Mouse (Mus musculus): ENCODE data around the gene Tmem145. TPM values are rescaled to one million over a fixed set of nuclear protein-coding genes. Genes with fewer than 3 reads are reported as not detected.

Tmem145 gene
- polyA plus RNA-seq, 1 experiment from 2014 or later: 11.9 TPM

DNA sequence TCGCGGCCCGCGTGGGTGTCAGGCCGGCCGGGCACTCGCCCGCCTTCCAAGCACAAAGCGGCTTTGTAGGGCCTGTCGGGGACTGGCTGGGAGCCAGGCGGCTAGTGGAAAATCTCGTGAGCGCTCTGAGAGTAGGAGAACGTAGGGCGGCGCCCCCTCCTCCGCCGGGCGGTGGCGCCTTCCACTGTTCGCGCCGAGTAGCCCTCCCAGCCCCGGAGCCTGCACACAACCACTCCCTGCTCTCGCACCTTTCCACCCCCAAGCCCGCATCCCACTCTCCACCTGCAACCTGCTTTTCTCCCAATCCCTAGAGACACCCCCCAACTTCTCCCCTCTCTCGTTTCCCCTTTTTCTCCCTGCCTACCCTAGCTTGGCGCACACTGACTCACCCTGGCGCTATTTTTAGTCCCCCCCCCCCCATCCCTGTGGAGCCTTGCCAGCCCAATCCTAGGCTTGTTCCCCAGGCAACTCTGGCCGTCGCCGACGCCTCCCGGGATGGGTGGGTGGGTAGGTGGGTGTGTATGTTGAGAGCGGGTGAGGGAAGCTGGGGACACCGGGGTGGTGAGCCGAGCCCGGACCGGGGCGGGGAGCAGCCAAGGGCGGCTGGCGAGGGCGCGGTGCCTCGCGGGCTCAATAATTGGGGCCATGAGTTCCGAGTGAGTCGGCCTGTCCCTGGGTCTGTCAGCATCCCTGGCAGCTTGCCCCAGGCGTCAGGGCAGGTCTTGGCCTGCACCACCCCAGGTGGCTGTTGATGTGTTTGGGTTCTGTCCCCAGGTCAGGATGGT, 26.6 kb upstream of the Tmem145 start:
- peak overlapping the region; percentile 89 for H3K9ac ChIP-seq
- no peaks in the 10 kb centered on the region for H3K9me3 ChIP-seq
- H3K27ac ChIP-seq: peak overlapping the region; percentile 100
- WGBS: 1% methylated on average over 46 of the region's 49 CpGs
- H3K4me2 ChIP-seq: peak overlapping the region; percentile 96
- peaks cover 58% of the 10 kb centered on the region for H3K4me1 ChIP-seq
- no peaks in the 10 kb centered on the region for H3K27me3 ChIP-seq
- H3K36me3 ChIP-seq (replicated peaks): no peaks in the 10 kb centered on the region
- peak overlapping the region; percentile 92 for H3K4me3 ChIP-seq (replicated peaks)
- peak; percentile 67 for ATAC-seq (ENCODE audit: low FRiP score)

DNA sequence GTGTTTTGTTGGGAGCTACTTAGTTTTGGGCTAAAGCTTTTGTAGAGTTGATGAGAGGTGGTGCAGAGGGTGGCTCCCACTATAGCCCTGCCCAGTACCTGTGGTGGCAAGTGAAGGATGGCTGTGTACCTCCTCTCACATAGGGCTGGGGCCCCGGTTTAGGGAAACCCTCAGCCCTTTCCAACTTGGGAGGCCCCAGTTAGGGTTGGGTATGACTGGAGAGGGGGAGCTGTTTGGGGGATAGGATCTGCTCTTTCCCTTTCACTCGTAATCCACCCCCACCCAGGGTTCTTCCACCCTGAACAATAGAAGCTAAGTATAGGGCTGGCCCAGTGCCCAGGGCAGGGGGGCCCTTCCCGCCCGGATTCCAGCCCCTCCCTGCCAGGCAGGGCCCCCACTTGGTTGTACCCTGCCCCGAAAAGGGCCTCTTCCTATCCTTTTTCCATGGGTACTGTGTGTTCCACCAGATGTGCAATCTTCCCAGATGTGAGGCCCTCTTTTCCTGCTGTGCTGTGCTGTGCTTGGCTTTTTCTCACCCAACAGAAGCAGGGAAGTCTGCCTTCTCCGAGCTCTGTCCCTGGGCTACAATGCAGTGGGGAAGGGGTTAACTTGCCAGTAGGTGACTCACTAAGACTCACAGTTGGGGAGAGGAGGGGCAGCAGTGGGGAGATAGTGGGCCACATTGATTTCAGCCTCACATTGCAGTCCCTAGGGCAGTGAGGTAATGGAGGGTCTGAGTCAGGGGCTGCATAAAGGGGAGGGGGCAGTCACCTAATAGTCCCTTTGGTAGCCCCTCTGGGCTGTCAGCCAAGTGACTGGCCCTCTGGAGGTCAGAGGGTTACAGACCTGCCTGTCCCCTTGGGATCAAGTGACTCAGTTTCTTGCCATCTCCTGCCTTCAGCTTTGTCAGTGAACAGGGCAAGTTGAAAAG, 25.8 kb upstream of the Tmem145 start:
- peak overlapping the region; percentile 100 for H3K27ac ChIP-seq
- H3K9ac ChIP-seq: peak overlapping the region; percentile 89
- no peaks in the 10 kb centered on the region for H3K9me3 ChIP-seq
- H3K36me3 ChIP-seq (replicated peaks): peaks cover 4% of the 10 kb centered on the region
- H3K4me3 ChIP-seq (replicated peaks): peak overlapping the region; percentile 92
- peak; percentile 9 for ATAC-seq (ENCODE audit: low FRiP score)
- 0% methylated on average over 5 of the region's 6 CpGs for WGBS
- H3K4me1 ChIP-seq: peaks cover 67% of the 10 kb centered on the region
- peak overlapping the region; percentile 96 for H3K4me2 ChIP-seq
- H3K27me3 ChIP-seq: no peaks in the 10 kb centered on the region

DNA sequence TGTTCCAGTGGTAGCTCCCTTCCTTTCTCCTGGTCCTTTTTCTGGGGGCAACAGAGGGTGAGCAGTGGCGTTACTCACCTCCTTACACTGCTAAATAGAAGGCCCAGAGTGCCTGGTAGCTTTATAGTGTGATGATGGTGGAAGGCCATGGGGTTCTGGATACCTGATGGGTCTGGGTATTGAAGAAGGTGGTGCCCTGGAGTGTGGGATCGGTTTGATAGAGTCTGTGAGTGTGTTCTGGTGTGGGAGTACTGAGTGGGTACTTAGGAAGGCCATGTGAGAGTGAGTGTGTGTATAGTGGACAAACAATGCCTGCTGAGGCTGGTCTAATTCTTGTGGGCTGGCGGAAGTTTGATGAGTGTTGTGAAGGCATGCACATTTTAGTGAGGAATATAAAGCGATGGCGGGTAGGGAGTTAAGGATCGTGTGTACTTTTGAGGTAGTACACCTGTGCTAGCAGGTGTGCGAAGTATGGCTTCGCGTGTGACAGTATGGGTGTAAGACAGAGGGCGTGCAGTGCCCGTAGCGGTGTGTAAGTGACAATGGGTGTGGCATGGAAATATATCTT, 24.7 kb upstream of the Tmem145 start:
- 18% methylated on average over 12 of the region's 12 CpGs for WGBS
- Histone ChIP-seq H3K9ac (peak overlapping the region; percentile 89), H3K27ac (peak overlapping the region; percentile 100), H3K4me2 (peak overlapping the region; percentile 96), H3K4me3 (replicated peaks) (peak overlapping the region; percentile 92), H3K4me1 (peaks cover 66% of the 10 kb centered on the region), H3K36me3 (replicated peaks) (peaks cover 16% of the 10 kb centered on the region), H3K9me3 (no peaks in the 10 kb centered on the region), H3K27me3 (no peaks in the 10 kb centered on the region)
- no peak; the same call in 1 of the 2 replicates for ATAC-seq (ENCODE audit: low FRiP score)

DNA sequence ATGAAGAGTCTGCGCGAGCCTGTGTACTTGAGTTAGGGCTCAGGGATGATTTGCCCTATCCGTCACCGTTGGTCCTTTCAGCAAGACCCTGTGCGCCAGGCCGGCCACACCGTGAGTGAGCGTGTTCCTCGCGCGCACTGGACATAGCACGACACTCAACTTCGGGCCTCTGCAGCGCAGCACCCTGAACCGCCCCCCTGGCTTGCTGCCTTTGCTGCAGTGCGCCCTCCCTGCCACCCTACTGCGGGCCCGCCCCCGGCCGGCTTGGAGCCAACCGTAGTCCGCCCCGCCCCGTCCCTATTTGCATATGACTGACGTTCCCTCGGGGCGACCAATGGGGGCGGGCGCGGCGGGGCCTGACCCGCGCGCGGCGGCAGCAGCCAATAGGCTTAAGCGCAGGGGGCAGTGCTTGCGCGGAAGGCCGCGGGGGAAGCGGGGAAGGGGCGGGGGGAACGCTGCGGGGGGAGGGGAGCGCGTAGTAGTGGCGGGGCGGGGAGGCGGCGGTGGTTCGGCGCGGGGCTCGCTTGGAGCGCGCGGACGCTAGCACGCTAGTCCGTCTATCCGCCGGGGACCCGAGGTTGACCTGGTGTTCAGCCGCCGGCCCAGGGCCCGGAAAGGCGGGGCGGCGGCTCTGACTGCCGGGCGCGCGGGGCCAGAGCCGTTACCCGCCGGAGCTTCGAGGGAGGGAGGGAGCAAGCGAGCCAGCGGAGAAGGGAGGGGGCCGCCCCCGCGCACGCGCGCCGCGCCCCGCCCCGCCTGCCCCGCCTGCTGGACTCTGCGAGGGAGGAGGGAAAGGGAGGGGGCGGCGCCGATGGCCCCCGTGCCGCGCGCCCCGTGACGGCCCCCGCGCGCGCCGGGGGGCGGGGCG, 23.9 kb upstream of the Tmem145 start:
- no peaks in the 10 kb centered on the region for H3K9me3 ChIP-seq
- H3K36me3 ChIP-seq (replicated peaks): peaks cover 23% of the 10 kb centered on the region
- no peaks in the 10 kb centered on the region for H3K27me3 ChIP-seq
- ATAC-seq (ENCODE audit: low FRiP score): peak; percentile 82
- peak overlapping the region; percentile 96 for H3K4me2 ChIP-seq
- H3K4me3 ChIP-seq (replicated peaks): peak overlapping the region; percentile 92
- H3K4me1 ChIP-seq: peaks cover 65% of the 10 kb centered on the region
- H3K9ac ChIP-seq: peak overlapping the region; percentile 89
- WGBS: under 1% methylated on average over 50 of the region's 108 CpGs
- H3K27ac ChIP-seq: peak overlapping the region; percentile 100

DNA sequence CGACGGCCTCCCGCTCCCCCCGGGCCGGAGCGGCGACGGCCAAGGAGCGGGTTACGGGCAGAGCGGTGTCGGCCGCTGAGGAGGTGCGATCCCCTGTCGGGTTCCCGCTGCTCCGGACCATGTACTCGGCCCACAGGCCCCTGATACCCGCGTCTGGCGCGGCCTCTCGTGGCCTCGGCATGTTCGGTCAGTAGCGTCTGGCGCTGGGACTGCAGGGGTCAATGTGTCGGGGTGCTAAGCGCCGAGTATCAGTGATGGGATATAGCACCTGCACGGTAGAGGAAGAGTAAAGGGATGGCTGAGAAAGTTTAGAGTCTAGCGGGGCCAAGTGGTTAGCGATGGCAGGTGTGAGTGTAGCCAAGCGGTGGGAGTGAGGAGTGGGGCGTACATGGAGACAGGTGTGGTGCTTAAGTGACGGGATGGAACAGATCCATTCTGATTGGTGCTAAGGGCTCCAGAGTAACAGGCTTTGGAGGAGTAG, 23.1 kb upstream of the Tmem145 start:
- Histone ChIP-seq H3K4me1 (peaks cover 59% of the 10 kb centered on the region), H3K9me3 (no peaks in the 10 kb centered on the region), H3K27me3 (no peaks in the 10 kb centered on the region), H3K9ac (peak overlapping the region; percentile 89), H3K27ac (peak overlapping the region; percentile 100), H3K36me3 (replicated peaks) (peaks cover 31% of the 10 kb centered on the region), H3K4me2 (peak overlapping the region; percentile 96), H3K4me3 (replicated peaks) (peak overlapping the region; percentile 92)
- ATAC-seq (ENCODE audit: low FRiP score): no peak
- under 1% methylated on average over 32 of the region's 36 CpGs for WGBS

DNA sequence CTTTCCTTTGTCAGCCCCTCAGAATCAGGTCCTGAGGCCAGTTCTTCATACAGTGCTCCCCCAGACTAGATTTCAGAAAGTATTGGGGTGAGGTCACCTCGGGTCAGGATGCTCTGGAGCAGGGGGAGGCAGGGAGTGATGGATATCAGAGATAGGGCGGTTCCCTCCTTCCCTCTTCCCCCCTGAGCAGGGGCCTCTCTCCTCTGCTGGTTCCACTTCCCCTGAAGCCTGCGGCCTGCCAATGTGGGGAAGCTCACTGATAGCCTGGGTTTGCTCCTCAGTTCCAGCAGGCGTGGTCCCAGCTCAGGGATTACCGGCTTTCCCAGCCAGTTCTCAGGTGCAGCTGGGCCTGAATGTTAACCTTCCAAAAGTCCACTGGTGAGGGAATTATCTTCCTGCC, 22.3 kb upstream of the Tmem145 start:
- H3K27me3 ChIP-seq: no peaks in the 10 kb centered on the region
- H3K4me3 ChIP-seq (replicated peaks): peak overlapping the region; percentile 92
- H3K9me3 ChIP-seq: no peaks in the 10 kb centered on the region
- WGBS: 23% methylated on average over 5 of the region's 5 CpGs
- H3K27ac ChIP-seq: peak overlapping the region; percentile 100
- H3K36me3 ChIP-seq (replicated peaks): peaks cover 40% of the 10 kb centered on the region
- ATAC-seq (ENCODE audit: low FRiP score): no peak
- peaks cover 56% of the 10 kb centered on the region for H3K4me1 ChIP-seq
- peak overlapping the region; percentile 89 for H3K9ac ChIP-seq
- H3K4me2 ChIP-seq: peak overlapping the region; percentile 96

DNA sequence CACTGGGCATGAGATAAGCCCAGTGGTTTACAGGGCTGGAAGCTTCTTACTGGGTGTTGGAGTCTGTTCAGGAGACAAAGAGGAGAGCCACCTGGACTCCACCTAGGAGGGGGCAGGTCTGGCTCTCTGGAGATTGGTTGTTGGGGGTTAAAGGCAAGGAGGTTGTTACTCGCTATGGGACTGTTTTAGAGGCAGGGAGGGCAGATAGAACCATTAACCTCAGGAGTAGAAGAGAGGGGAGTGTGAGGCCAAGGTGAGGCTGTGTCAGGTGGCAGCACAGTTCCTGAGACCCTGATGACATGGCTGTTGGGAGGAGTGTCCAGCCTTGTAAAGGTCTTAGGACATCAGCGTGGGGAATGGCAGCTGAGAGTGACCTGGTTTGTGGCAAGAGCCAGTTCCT, 21.7 kb upstream of the Tmem145 start:
- 75% methylated on average over 2 of the region's 2 CpGs for WGBS
- Histone ChIP-seq H3K27ac (peak overlapping the region; percentile 100; the same call in 1 of the 2 replicates), H3K9ac (peak overlapping the region; percentile 89), H3K4me1 (peaks cover 56% of the 10 kb centered on the region), H3K4me3 (replicated peaks) (peak overlapping the region; percentile 92), H3K36me3 (replicated peaks) (peaks cover 45% of the 10 kb centered on the region), H3K9me3 (no peaks in the 10 kb centered on the region), H3K4me2 (peak overlapping the region; percentile 96), H3K27me3 (no peaks in the 10 kb centered on the region)
- ATAC-seq (ENCODE audit: low FRiP score): no peak

DNA sequence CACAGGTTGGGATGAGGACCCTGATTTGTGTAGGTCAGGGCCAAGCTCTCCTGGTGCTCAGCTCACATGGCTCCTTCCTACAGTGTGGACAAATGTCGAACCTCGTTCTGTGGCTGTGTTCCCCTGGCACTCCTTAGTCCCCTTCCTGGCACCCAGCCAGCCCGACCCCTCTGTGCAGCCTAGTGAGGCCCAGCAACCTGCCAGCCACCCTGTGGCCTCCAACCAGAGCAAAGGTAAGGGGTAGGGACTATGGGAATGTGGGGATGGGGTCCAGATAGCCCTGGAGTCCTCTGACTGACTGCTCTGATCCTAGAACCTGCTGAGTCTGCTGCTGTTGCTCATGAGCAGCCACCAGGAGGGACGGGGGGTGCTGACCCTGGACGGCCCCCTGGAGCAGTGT, 21.1 kb upstream of the Tmem145 start:
- H3K4me3 ChIP-seq (replicated peaks): peak overlapping the region; percentile 92
- no peak overlapping the region for H3K27ac ChIP-seq
- peak overlapping the region; percentile 96 for H3K4me2 ChIP-seq
- no peaks in the 10 kb centered on the region for H3K27me3 ChIP-seq
- H3K9ac ChIP-seq: peak overlapping the region; percentile 89; the same call in 1 of the 2 replicates
- H3K9me3 ChIP-seq: 0 out of 2 replicates have a peak, but pooled peaks cover 3% of the 10 kb centered on the region
- H3K4me1 ChIP-seq: peaks cover 51% of the 10 kb centered on the region
- 71% methylated on average over 5 of the region's 5 CpGs for WGBS
- peaks cover 51% of the 10 kb centered on the region for H3K36me3 ChIP-seq (replicated peaks)
- ATAC-seq (ENCODE audit: low FRiP score): no peak

DNA sequence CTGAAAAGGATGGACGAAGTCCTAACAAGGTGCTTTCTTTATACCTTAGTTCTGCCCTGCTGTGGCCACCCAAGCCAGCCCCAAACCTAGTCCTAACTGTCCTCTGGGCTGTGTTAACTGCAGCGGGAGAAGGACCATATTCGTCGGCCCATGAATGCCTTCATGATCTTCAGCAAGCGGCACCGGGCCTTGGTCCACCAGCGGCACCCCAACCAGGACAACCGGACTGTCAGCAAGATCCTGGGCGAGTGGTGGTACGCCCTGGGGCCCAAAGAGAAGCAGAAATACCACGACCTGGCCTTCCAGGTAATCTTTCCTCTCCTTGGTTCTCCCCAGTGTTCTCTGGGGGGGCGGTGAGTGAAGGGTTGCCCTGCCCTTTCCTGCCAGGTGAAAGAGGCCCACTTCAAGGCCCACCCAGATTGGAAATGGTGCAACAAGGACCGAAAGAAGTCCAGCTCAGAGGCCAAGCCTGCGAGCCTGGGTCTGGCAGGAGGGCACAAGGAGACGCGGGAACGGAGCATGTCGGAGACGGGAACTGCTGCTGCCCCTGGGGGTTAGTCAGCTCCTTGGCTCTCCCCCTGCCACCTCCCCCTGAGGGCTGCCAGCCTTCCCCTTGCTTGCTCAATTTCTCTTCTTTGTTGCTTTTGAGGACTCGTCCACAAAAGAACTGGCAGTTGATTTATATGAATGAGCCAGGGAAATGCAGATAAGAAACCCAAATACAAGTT, 20.2 kb upstream of the Tmem145 start:
- Histone ChIP-seq H3K27ac (0 out of 2 replicates have a peak overlapping the region, but pooled peaks have one; percentile 13), H3K9ac (no peak overlapping the region), H3K4me2 (no peak overlapping the region), H3K9me3 (0 out of 2 replicates have a peak, but pooled peaks cover 7% of the 10 kb centered on the region), H3K4me1 (peaks cover 43% of the 10 kb centered on the region), H3K4me3 (replicated peaks) (no peak overlapping the region), H3K27me3 (no peaks in the 10 kb centered on the region), H3K36me3 (replicated peaks) (peaks cover 60% of the 10 kb centered on the region)
- no peak for ATAC-seq (ENCODE audit: low FRiP score)
- 92% methylated on average over 20 of the region's 20 CpGs for WGBS

DNA sequence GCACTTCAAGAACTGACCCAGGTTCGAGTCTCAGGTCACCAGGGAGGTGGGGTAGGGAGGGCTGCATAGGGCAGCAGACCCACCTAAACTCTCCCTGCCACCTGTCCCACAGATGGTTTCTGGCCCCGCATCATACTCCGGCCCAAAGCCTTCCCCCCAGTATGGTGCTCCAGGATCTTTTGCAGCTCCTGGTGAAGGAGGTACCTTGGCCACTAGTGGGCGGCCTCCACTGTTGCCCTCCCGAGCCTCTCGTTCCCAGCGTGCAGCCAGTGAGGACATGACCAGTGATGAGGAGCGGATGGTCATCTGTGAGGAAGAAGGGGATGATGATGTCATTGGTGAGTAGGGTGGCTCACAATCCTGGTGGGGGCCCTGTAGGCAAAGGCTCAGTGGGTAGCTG, 18.9 kb upstream of the Tmem145 start:
- H3K9ac ChIP-seq: no peak overlapping the region
- ATAC-seq (ENCODE audit: low FRiP score): no peak
- WGBS: 83% methylated on average over 8 of the region's 8 CpGs
- H3K4me1 ChIP-seq: peaks cover 41% of the 10 kb centered on the region
- no peak overlapping the region for H3K27ac ChIP-seq
- no peak overlapping the region for H3K4me2 ChIP-seq
- no peak overlapping the region for H3K4me3 ChIP-seq (replicated peaks)
- peaks cover 73% of the 10 kb centered on the region for H3K36me3 ChIP-seq (replicated peaks)
- H3K27me3 ChIP-seq: no peaks in the 10 kb centered on the region
- H3K9me3 ChIP-seq: 0 out of 2 replicates have a peak, but pooled peaks cover 7% of the 10 kb centered on the region

DNA sequence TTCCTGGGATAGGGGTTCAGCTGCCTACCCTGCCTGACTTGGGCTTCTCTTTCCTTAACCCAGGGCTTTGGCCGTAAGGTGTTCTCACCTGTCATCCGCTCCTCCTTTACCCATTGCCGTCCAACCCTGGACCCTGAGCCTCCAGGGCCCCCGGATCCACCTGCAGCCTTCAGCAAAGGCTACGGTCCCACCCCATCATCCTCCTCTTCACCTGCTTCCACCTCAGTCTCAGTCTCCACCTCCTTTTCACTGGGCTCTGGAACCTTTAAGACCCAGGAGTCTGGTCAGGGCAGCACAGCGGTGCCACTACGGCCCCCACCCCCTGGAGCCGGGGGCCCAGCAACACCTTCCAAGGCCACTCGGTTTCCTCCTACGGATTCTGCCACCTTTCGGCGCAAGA, 17.9 kb upstream of the Tmem145 start:
- peaks cover 83% of the 10 kb centered on the region for H3K36me3 ChIP-seq (replicated peaks)
- 0 out of 2 replicates have a peak, but pooled peaks cover 7% of the 10 kb centered on the region for H3K9me3 ChIP-seq
- 95% methylated on average over 12 of the region's 12 CpGs for WGBS

More for the DNA sequence above, 17.9 kb upstream of the Tmem145 start:
- Histone ChIP-seq H3K27me3 (no peaks in the 10 kb centered on the region), H3K9ac (no peak overlapping the region), H3K4me1 (peaks cover 44% of the 10 kb centered on the region), H3K4me2 (no peak overlapping the region), H3K4me3 (replicated peaks) (no peak overlapping the region), H3K27ac (no peak overlapping the region)
- no peak for ATAC-seq (ENCODE audit: low FRiP score)

Data from forebrain, embryonic 12.5 days (tissue).